Comparison of ENCODE assay signal across 11 mouse cellular contexts in the genomic region with DNA sequence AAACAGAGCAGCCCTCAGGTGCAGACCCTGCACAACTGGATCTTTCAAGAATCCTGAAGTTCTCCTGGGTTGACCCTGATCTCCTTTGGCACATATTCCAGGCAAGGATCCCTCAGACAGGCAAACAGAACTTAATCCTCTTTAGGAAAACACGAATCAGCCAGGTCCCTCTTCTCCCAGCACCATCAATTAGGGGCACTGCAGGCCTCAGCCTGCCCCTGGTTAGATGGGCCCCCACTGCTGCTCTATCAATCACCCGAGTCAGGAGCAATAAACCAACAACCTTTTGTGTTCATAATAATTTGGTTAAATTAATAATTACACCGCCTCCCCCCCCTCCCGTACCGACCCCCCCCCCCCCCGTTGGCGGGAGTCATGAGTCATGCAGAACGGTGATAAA.
"Had no signal": no experiment of that assay in that cellular context is flagged by ENCODE, and none has a peak within 500 bp of the region (broad histone marks: within the 10 kb centered on the region; RNA-seq: fewer than 3 reads in every experiment).

No protein-coding gene starts in this region.

- H3K27ac ChIP-seq: kidney, postnatal 0 days; limb, embryonic 10.5 days; liver, embryonic 15.5 days had no signal

- H3K9ac ChIP-seq: liver, embryonic 15.5 days had no signal

- H3K4me3 ChIP-seq: liver, embryonic 15.5 days had no signal

- ATAC-seq: lung, postnatal 0 days had no signal

- H3K4me2 ChIP-seq: liver, embryonic 11.5 days; liver, embryonic 15.5 days had no signal

- H3K9me3 ChIP-seq: limb, embryonic 10.5 days; liver, embryonic 15.5 days had no signal

- H3K27me3 ChIP-seq: liver, embryonic 15.5 days had no signal

- H3K4me1 ChIP-seq: liver, embryonic 15.5 days had no signal

- DNase-seq: kidney, adult 8-10 months; kidney, postnatal 36 days; lung, adult 2 months; lung, postnatal 36 days; thymus, adult 2 months; thymus, postnatal 25 days had no signal

- H3K36me3 ChIP-seq: limb, embryonic 10.5 days; liver, embryonic 15.5 days had no signal
